Mouse (Mus musculus) MEL-GATA-1-ER (cell line): Measurements from ENCODE around the gene Tlr9.
A peak's percentile ranks its signal among the peaks of the same experiment; 100 is the strongest.

Experiments
- DNase-seq: peaks from one replicate; pipeline ENCODE4 v3.0.0-alpha.2; 2012; ENCODE audit warnings: low read depth; ENCODE audit errors: extremely low read depth

The Tlr9 gene

DNA sequence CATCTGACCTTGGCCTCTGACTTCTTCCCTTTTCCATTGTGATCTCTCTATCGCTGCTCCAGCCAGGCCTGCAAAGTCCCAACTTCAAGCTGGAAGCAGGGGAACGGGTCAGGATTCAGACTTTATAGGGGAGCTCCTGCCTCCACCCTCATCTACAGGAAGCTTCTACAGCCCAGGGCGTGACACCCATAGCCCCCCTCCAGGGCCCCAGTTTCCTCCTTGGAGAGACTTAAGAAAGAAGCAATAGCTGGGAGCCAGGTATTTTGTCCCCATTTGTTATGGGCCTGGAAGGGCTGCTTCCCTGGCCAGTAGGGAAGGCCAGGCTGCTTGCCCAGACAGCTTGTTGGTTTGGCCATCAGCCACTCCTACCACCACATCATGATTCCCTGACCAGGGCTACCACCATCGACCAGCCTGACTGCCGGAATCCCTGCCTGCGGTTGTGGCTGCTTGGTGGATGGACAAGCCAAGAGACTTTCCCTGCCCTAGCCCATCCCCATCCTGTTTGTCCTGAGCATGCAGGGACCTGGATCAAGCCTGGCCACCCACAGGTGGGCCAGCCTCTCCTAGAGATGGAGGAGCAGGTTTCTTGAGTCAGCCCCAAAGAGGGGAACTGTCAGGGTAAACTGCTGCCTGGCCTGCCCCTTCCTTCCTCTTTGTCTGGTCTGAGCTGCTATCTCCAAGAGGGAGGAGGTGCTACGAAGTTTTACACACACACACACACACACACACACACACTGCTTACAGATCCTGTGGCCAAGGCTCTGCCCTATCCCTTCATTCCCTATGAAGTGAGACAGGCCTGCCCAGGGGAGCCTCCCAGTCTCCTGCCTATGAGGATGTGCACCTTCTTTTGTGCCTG is 18.2 kb upstream of the Tlr9 start:
- DNase-seq = peak; percentile 66

DNA sequence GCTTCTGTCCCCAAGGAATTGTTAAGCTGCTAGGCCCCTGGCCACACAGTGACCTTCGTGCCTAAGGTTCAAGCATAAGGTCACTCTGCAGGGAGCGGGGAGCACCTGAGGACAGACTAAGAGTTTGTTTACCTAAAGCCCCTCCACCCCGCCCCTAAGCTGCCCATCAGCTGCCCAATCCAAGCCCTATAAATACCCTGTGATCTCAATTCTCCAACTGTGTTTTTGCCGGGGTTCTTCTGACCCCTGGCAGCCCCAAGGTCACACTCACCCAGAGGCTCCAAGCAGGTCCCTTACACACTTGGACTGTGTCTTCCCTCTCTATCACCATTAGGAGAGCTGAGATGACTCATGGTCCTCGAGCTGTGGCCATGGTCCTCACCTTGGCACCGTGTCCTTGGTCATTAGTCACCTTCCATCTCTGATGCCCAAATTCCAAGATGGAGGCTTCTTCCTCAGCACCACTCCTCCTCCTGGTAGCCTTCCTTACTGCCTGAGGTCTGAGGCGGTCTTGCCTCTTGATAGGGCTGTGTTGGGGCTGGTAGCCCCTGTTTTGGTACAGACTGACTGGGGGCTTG is 16.6 kb upstream of the Tlr9 start:
- DNase-seq = no peak

GRCm38 (mm10) chr9:106206515-106206914 is 15.9 kb upstream of the Tlr9 start:
- no peak for DNase-seq

DNA sequence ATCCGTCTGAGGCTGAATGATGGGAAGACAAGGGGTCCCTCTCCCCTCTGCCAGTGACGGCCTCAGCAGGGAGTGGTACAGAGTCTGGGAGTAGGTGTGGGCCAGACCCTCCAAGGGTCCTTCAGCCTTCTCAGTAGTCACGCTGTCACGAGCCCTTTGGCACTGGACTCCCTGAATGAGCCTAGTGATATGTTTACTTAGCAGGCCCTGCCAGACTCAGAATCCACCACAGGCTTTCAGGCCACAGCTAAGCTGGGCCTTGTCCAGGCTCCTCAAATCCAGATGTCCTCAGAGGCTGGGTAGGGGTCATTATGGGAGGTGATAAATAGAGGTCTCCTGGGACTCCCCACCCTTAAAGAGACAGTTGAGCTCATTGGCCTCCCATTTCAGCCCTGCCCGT is 14.2 kb upstream of the Tlr9 start:
- DNase-seq = no peak

- DNase-seq = no peak
Observed at GRCm38 (mm10) chr9:106209954-106210353, 12.4 kb upstream of the Tlr9 start.

- DNase-seq = no peak
Observed at GRCm38 (mm10) chr9:106210853-106211609, 11.4 kb upstream of the Tlr9 start.

DNA sequence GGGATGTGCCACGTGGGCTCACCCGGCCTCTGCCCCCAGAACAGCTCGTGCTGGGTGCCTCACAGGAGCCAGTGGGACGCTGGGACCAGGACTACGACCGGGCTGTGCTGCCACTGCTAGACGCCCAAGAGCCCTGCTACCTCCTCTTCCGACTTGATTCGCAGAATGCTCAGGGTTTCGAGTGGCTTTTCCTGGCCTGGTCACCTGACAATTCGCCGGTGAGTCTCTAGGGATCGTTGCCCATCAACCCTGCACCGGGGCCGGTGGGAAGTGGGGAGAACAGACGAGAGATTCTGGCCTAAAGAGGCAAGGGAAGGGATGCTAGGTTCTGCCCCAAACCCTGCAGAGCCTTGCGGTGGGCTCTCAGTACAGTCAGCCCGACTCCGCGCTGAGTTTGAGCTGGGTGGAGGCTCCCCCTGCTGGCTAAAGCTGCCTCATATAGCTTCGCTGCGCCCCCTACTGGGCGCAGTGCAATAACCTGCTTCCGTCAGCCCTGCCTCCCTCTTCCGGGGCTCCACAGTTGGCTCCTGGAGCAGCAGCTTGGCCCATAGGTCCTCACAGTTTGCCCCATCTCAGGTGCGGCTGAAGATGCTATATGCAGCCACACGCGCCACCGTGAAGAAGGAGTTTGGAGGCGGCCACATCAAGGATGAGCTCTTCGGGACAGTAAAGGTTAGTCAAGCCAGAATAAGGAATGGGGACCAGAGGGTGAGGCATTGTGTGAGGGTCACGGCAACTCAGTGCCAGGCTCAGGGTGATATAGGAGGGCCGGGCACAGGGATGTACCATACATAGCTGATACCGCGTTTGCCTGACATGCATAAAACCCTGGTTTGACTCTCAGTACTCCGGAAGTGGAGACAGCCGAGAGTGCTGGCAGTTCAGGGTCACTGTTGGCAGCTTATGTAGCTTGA is 10.5 kb upstream of the Tlr9 start:
- DNase-seq = peak; percentile 46

DNA sequence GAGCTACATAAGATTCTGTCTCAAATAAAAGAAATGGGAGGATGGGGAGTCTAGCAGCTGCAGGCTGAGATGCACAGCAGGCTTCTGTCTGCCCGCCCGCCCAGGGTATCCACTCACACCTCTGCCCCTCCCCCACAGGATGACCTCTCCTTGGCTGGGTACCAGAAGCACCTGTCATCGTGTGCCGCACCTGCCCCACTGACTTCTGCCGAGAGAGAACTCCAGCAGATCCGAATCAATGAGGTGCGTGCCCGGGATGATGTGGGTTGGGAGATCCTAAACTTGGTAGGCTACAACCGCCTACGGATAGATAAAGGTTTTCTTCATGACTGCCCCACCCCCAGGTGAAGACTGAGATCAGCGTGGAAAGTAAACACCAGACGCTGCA is 9.8 kb upstream of the Tlr9 start:
- DNase-seq = no peak

GRCm38 (mm10) chr9:106215341-106216125 is 6.9 kb upstream of the Tlr9 start:
- DNase-seq = no peak

DNA sequence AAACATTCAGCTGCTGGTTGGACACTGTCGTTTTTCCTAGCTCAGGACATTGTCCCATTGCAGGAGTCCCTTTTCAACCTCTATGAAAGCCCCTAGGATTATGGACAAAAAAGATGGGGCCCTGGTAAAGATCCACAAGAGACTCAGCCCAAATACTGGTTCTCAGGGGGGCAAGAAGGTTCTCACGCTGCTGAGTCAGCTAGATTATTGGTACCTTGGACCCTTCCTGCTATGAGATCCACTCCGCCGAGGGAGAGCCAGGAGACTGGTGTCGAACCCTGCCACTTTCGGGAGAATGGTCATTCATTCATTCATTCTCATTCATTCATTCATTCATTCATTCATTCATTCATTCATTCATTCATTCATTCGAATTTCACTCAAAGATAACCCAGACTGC is 5.4 kb upstream of the Tlr9 start:
- no peak for DNase-seq

GRCm38 (mm10) chr9:106220894-106221523 is 1.4 kb upstream of the Tlr9 start:
- DNase-seq = no peak

GRCm38 (mm10) chr9:106222994-106223393 is 596 bp downstream of the Tlr9 start:
- DNase-seq = no peak

DNA sequence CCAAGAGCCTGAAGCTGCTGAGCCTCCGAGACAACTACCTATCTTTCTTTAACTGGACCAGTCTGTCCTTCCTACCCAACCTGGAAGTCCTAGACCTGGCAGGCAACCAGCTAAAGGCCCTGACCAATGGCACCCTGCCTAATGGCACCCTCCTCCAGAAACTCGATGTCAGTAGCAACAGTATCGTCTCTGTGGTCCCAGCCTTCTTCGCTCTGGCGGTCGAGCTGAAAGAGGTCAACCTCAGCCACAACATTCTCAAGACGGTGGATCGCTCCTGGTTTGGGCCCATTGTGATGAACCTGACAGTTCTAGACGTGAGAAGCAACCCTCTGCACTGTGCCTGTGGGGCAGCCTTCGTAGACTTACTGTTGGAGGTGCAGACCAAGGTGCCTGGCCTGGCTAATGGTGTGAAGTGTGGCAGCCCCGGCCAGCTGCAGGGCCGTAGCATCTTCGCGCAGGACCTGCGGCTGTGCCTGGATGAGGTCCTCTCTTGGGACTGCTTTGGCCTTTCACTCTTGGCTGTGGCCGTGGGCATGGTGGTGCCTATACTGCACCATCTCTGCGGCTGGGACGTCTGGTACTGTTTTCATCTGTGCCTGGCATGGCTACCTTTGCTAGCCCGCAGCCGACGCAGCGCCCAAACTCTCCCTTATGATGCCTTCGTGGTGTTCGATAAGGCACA is 3.2 kb downstream of the Tlr9 start:
- DNase-seq = no peak

DNA sequence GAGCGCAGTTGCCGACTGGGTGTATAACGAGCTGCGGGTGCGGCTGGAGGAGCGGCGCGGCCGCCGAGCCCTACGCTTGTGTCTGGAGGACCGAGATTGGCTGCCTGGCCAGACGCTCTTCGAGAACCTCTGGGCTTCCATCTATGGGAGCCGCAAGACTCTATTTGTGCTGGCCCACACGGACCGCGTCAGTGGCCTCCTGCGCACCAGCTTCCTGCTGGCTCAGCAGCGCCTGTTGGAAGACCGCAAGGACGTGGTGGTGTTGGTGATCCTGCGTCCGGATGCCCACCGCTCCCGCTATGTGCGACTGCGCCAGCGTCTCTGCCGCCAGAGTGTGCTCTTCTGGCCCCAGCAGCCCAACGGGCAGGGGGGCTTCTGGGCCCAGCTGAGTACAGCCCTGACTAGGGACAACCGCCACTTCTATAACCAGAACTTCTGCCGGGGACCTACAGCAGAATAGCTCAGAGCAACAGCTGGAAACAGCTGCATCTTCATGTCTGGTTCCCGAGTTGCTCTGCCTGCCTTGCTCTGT is 3.8 kb downstream of the Tlr9 start:
- no peak for DNase-seq

- no peak for DNase-seq
Observed at GRCm38 (mm10) chr9:106227790-106228429, 5.5 kb downstream of the Tlr9 start.

- no peak for DNase-seq
Observed at GRCm38 (mm10) chr9:106230051-106230733, 7.8 kb downstream of the Tlr9 start.

- no peak for DNase-seq
Observed at GRCm38 (mm10) chr9:106230734-106231106, 8.3 kb downstream of the Tlr9 start.

GRCm38 (mm10) chr9:106231220-106231619 is 8.8 kb downstream of the Tlr9 start:
- no peak for DNase-seq
